Mouse (Mus musculus) heart, adult 18-20 months (tissue): Measurements from ENCODE around the gene Rcbtb2. TPM values are rescaled to one million over a fixed set of nuclear protein-coding genes. Genes with fewer than 3 reads are reported as not detected.

Experiments
- DNase-seq, 2 experiments: peaks; one replicate each; pipeline ENCODE4 v3.0.0; 2021 to 2022; ENCODE audit warnings: mixed read lengths in 1 of 2
- total RNA-seq, 2 experiments: library from RNA; stranded (reverse); gene quantifications; 2 replicates each; pipeline ENCODE4 v1.2.3; 2021

Gene Rcbtb2
- total RNA-seq, 2 experiments from 2014 or later: 21.9 to 23.7 TPM

DNA sequence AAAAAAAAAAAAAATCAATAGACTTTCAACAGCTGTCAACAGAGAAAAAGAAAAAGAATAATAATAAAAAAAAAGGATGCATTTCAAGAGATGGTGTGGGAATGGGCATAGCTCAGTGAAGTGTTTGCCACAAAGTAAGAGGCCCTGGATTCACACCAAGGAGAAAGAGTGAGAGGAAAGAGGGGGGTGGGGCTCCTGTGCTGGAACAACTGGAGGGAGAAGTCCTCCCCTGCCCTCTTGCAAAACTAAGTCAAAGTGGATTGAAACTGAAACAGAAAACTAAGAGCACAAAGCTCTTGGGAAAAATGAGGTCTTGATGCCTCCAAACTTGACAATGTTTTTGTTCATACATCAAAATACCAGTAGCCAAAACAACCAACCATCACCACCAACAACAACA, 86.4 kb downstream of the Rcbtb2 start:
- peak; percentile 62 to 63 for DNase-seq

DNA sequence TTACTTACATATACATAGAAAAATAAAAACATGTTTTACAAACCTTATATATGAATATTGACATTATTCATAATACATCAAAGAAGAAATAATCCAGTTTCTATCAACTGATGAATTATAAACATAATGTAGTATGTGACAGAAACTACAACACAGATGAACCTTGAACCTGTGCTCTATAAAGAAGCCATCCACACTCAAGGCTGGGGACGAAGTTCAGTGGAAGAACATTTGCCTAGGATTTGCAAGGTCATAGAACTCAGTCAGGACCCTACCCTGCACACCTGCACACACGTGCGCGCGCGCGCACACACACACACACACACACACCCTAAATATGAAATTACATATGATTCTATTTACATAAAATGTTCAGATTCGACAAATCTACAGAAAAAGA, 87.4 kb downstream of the Rcbtb2 start:
- DNase-seq: no peak

DNA sequence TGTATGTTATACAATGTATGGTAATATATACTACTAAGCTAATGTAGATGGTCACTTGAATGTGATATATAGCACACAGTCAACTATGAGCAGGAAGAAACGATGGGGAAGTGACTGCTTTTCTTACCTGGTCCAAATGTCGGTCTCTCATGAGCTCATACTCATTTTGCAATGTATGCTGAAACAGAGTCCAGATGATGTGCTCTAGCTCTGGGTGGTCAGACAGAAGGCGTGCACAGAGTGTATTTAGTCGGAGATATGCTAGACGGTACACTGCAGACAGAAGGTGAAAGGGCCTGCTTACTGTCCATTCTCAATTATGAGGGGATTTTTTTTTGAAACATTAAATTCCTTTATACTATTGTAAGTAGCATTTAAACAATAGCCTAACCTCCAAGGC, 88.6 kb downstream of the Rcbtb2 start:
- DNase-seq: no peak

DNA sequence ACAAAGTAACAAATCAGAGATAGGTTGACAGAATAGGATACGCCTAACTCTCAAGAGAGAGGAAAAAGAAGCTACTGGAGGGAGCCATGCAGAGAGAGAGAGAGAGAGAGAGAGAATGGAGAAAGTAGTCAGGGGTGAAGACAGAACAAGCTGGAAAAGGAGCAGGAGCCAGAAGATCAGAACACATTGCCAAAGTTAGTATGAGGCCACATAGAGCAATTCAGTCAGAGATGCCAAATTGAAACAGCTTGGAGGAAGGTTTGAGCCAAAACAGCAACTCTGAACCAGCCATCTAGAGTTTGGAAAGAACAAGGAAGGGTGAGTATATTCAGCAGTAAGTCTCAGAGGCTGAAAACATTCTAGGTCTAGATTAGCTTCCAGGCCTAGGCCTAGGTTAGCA, 94.2 kb downstream of the Rcbtb2 start:
- peak; percentile 53 to 64 for DNase-seq

DNA sequence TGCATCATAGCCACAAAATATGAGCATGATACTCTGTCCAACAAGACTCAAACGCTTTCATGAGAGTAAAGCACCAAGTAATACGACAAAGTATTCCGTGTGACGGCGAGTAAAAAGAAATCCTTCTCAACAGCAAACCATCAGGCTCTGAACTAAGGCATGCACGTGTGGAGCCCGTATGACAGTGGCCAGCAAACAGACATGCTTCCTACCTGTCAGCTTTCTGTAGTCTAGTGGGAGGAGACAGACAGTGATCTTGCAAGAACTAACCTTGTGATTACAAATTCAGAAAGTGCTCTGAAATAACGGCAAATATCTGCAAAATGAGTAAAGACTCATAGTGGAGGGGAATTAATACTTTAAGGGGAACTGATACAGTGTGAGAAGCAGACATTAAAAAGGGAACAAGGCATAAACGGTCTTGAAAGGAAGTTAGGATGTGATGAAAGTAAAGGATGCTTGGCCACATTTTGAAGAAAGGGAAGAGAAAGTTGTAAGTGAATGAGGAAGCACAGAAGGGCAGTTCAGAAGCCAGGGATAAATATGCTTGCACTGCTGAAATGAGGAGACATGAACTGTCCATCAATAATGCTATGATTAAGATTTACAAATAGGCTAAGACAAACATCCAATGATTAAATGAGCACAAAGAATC, 99.6 kb downstream of the Rcbtb2 start:
- peak in 1 of 2 experiments; percentile 27 for DNase-seq

DNA sequence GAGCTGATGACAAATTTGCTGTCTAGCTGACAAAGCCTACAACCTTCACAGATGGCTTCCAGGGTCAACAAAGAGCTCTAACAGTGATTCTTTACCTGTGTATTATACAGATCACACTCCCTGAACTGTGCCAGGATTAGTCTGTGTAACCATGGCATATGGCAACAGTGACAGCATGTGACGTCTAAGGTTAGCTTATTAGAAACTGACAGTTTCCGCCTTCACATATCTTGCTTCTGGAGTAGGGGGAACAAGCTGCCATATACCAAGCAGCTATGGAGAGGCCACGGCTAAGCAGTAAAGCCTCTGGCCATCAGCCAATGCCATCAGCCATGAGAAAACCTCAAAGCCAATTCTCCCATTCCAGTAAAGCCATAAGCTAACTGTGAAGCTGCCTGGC, 103.5 kb downstream of the Rcbtb2 start:
- no peak for DNase-seq

DNA sequence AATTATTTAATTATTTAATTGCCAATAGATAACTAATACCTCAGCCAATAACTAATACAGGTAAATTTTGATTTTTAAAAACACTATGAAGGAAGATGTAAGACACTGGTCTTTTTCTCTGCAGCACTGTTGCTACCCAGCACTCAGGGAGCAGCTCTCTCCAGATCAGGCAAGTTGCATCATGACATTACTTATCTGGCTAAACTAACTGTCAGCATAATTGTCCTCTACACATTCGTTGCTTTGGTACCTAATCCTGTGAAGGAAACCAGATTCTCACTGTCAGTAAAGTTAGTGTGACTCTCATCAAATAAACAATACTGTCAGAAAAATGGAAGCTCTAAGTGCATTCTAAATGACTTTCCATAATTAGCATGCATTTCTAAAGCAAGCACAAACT, 104.0 kb downstream of the Rcbtb2 start:
- no peak for DNase-seq

DNA sequence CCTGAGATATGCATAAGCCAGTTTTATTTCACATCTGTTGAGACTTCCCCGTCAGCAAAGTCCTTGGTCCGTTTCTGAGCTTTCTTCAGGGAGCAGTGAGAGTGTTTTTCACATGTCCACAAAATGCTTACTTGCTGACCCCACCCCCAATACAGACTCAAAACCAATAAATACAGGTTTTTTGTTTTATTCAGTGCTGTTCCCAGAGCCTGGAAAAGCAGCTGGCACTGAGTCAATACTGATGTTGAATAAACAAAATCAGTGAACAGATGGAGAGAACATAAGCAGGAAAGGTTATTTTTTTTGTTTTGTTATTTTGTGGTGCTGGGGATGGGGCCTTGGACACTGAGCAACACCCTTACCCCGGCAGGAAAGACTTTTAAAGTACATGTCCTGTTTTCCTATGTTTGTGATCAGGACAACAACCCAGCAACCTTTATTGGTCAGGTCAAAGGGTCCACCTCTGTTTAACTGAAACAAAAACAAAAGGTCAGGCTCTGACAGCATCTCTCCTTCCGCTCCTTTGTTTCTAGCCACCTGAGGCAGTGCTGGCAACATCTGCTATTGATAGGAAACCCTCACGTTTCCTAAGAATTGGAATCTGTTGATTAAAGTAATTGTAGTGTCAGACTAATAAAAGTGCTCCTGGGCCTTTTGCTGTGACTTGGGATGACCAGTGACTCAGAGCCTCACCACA, 108.6 kb downstream of the Rcbtb2 start:
- DNase-seq: peak; percentile 34 to 42

DNA sequence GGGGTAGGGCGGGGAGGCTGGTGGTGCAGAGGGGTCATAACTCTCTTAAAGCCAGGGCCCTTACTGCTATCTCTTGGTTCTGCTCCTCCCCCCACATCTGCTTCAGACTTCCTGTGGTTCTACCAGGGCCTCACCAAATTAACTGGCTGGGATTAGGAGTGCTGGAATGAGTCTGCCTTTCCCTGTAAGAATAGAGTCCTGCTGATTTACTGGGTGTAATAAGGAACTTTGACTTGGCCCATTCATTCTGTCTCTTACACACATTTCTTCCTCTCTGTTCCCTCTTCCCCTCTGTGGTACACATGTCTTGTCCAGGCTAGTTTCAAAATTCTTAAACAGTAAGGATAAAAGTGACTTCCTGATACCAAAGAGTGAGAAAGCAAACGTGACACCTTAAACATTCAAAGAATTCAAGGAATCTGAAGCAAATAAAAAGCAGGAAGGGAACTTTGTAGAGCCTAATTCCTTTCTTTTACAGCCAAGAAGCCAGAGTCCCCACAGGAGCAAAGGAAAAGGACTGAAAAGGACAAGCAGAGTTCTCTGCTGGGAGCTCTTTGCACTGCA, 111.7 kb downstream of the Rcbtb2 start:
- DNase-seq: no peak

DNA sequence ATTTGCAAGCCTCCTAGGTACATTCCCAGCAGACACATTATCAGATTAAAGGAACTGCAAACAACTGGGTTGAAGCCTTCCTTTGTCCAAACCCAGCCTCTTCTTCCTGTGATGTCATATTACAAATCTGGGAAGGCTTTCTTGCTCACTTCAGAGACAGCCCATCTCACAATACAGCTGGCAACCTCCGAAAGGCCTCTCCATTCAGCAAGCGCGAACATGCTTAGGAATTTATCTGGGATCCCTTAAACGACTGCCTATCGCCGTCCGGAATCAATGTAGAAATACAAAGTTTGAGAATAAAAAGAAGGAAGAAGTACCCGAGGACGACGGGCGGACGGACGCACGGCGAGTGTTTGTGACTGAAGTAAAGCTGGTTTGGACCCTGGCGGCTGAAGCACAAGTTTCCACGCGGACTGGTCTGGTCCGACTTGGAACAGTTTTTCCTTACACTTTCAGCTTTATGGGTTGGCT, 115.0 kb downstream of the Rcbtb2 start, which contains the start of gene Lpar6:
TSS of gene Lpar6 (plus strand) at position 48 of the 474 bp plus-strand sequence.
- DNase-seq: peak; percentile 84 to 85

DNA sequence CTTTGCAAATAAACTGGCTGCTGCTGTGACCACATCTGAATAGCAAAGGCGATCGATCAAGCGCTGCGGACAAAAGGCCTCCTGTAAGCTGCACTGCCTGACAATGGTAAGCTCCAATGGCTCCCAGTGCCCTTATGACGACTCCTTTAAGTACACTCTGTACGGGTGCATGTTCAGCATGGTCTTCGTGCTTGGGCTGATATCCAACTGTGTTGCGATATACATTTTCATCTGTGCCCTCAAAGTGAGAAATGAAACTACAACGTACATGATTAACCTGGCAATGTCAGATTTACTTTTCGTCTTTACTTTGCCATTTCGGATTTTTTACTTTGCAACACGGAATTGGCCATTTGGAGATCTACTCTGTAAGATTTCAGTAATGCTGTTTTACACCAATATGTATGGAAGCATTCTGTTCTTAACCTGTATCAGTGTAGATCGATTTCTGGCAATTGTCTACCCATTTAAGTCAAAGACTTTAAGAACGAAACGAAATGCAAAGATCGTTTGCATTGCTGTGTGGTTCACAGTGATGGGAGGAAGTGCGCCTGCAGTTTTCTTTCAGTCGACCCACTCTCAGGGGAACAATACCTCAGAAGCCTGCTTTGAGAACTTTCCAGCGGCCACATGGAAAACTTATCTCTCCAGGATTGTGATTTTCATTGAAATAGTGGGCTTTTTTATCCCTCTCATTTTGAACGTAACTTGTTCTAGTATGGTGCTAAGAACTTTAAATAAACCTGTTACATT, 115.8 kb downstream of the Rcbtb2 start:
- DNase-seq: peak; percentile 67 to 76

DNA sequence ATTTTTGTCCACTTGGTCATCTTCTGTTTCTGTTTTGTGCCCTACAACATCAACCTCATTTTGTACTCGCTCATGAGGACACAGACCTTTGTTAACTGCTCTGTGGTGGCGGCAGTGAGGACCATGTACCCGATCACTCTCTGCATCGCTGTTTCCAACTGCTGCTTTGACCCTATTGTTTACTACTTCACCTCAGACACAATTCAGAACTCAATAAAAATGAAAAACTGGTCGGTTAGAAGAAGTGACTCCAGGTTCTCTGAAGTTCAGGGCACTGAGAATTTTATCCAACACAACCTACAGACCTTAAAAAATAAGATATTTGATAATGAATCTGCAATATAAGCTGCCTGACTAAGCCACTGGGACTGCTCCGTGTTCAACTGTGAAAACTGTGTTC, 116.5 kb downstream of the Rcbtb2 start:
- DNase-seq: peak; percentile 27 to 44

DNA sequence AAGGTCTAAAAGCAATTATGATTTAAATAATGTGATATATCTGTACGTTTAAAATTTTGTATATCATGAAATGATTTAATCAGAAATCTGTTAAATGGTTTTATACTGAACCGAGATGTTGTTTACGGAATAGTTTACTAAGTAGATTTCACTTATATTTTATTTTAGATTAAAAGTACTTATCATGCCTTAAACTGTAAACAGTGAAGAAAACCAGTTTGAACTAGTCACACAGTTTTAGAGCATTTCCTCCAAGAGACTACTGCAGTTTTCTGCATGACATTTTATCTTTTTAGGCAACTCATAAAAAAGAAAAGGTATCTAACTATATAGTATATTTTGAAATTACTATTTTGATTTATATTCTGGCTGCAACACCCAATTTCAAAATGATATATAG, 117.0 kb downstream of the Rcbtb2 start:
- no peak for DNase-seq

DNA sequence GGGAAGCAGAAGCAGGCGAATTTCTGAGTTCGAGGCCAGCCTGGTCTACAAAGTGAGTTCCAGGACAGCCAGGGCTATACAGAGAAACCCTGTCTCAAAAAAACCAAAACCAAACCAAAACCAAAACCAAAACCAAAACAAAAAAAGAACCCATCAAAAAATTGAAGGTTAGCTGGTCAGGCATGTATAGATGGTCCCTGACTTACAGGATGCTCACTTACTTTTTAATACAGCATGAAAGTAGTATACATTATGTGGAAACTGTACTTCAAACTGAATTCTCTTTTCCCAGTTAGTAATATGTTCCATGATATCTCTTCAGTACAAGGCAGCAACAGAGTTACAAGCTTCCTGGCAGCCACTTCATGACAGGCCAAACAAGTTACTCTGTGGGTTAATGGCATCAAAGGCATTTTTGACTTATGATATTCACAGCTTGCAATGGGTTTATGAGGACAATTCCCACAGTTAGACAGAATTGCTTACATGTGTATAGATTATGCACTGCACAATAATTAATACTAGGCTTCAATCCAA, 121.3 kb downstream of the Rcbtb2 start:
- DNase-seq: no peak

DNA sequence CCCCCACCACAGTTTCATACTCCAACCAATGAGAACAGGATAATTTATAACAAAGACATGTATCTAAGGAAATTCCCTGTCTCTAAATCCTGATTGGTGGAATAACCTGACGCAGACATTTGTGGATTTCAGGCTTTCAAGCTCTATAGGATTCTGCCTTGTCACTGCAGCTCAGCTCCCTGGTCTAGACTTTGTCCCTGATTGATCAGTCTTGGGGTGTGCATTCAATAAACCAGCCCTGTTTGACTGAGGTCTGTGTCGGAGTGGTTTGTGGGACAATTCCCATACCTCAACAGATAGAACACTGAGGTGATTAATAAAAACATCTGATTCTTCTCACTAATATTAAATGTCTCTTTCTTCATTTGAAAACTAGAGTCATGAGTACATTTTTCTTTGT, 127.2 kb downstream of the Rcbtb2 start:
- no peak for DNase-seq

DNA sequence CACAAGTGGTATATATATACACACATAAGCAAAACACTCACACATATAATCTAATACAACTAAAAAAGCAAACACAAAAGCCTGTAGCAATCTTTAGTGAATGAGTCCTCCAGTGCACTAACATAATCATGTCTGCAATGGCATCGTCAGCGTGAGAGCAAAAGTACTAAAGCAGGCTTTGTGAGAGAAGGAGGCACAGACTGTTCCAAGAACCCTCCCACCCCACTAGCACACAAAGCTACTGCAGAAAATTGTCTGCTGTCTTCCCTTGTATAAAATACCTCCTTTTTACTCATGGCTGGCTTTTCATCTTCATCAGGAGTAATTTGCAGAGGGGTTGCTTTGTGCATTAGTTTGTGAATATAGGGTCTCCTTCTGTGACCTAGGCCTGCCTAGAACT, 129.4 kb downstream of the Rcbtb2 start:
- DNase-seq: no peak

DNA sequence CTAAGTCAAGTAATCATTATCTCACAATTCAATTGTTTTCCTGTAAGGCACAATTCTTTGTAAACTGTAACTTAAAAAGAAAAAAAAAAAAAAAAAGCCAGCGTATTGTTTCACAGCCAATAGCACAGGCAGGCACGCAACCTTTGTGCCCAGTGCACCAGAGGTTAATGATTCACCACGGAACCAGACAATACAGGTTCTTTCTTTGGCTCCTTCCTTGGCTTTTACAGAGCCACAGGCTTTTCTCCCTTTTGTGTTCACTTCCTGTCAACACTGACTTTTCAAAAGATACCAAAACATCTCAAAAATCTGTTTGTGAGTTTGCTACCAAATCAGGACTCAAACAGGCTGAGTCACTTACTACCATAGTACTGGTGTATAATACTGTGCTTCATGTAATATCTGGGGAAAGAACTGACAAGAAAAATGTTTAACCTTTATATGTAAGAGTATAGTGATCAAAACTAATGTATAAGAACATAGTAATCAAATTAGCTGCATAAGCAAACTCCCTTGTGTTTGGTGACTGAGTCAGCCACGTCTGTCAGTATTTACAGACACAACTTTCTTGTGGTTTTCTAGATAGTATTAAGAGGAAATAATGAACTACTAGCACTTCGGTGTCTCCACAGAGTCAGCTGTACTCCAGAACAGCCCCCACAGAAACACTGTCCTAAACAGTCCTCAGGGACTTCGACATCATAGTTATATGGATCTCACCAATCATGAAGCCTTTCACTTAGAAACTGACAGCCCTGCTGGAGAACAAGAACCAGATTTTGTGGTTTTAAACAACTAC, 130.8 kb downstream of the Rcbtb2 start:
- DNase-seq: peak in 1 of 2 experiments; percentile 27

DNA sequence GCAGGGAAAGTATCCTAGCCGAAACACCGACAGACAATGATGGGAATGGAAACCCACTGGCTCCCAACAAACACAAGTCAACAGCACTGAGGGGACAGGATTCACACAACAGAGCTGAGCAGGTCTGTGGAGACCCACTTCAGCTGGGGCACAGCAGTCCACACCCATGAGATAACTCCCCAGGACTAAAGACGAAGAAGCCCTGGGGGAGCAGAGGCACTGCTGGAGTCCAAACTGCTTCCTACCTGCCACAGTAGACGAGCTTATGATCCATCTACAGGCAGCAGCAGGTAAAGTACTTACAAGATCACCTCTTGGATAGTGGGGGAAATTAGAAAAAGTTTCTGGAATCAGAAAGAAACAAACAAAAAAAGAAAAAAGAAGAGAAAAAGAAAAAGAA, 131.6 kb downstream of the Rcbtb2 start:
- DNase-seq: no peak

DNA sequence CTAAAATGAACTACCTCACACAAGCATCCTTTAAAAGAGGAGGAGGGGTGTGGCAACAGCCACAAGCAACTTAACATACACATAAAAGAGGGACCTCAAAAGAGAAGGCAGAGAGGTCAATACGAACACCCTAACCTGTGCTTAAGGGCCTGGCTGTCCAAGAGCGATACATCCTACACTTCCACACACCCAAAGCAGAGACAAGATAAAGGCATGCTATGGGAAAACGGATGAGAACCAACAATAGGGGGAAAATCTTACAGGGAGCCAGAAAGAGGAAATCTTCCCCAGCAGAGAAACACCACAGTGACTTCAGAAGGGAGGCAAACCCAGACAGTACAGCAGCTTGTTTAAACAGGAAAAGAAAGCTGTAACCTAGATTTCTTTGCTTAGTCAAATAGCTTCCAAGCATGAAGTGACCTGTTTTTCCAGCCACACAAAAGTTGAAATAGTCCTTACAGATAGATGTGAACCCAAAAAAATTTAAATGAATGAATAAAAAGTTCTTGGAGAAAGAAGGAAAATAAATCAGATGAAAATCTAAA, 132.7 kb downstream of the Rcbtb2 start:
- DNase-seq: no peak

DNA sequence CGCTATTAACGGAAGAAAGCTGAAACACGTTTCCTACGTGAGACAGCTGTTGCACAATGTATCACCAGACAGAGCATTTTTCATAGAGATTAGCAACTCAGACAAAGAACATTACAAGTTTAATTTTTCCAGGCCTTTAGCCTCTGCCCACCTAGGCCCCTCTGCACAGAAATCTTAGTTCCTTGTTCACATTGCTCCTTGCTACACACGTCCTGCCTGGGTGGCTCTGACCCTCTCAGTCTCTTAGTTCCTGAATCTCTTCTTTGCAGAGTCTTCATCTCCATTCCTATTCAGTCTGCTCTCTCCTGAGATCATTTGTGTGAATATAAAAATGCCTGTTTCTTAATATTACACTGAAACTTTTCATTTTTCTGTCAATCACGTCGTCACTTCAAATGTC, 134.5 kb downstream of the Rcbtb2 start:
- DNase-seq: no peak
